ENCODE assay signal across 18 mouse cellular contexts in the genomic region with DNA sequence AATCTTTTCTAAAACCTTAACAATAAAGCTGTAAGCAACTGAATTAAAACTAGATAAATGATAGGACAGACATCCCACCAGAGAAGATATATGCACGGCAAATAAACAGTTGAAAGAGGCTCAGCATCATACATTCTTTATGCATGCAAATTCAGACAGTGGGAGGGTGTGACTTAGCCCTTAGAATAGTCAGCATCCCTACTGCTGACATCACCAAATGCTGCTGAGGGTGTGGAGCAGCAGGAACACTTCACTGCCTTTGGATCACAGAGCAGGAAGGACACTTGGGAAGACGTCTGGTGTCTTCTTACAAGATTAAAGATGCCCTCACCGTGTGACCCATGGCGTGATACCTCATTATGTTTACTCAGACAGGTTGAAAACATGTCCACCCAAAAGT. TPM values are rescaled to one million over a fixed set of nuclear protein-coding genes. Genes with fewer than 3 reads are reported as not detected.
A peak's percentile ranks its signal among the peaks of the same experiment; 100 is the strongest.
DNase-seq lines count a peak whose midpoint lies in the region.
"Had no signal": no experiment of that assay in that cellular context is flagged by ENCODE, and none has a peak within 500 bp of the region (broad histone marks: within the 10 kb centered on the region; RNA-seq: fewer than 3 reads in every experiment).

No protein-coding gene starts in this region.

- DNase-seq in left cerebral cortex, adult 18-20 months (ENCODE audit: low spot score in 2 of 2) = peak; percentile 19 to 27
- no peak for DNase-seq in left cerebral cortex, postnatal 10 days (ENCODE audit: extremely low spot score in 1 of 2, low spot score in 2 of 2)
- DNase-seq in right cerebral cortex, adult 2 months (ENCODE audit: low spot score in 2 of 2) = peak; percentile 9 to 23
- no peak for DNase-seq in right cerebral cortex, postnatal 10 days (ENCODE audit: low spot score in 2 of 2)
- peak; percentile 29 for DNase-seq in telencephalon, adult 2 months (ENCODE audit: low read depth, low spot score)
- no peak for DNase-seq in layer of hippocampus, postnatal 10 days (ENCODE audit: low spot score in 2 of 2)
- DNase-seq: adrenal gland, adult 2 months; adrenal gland, postnatal 14 days; cerebellum, adult 11-12 months; cerebellum, adult 9-10 months; cerebellum, postnatal 14 days; gastrocnemius, postnatal 10 days; gastrocnemius, postnatal 36 days; heart, adult 2 months; heart, postnatal 14 days; heart, postnatal 4 days had no signal

- intact Hi-C loops in left cerebral cortex, postnatal 10 days (cut with DNase I) = no loop called here

RNA-seq across cellular contexts. Expression of a gene that starts 48.4 kb away (rescaled TPM):
- not detected for total RNA-seq in left cerebral cortex, adult 18-20 months (2021)
- total RNA-seq in left cerebral cortex, postnatal 10 days (2021) = not detected
- not detected for total RNA-seq in layer of hippocampus, postnatal 10 days (2021)
- total RNA-seq: adrenal gland, adult 2 months; adrenal gland, postnatal 14 days; granulocyte monocyte progenitor cell, adult 5-6 weeks; heart, adult 2 months; heart, postnatal 14 days; heart, postnatal 4 days; MEL had no signal

Comparison
In these comparisons a context has a peak if more than half of its experiments do, and no peak if none do; other contexts are left out.
1. DNase-seq: peak in left cerebral cortex, adult 18-20 months (2 of 2), right cerebral cortex, adult 2 months (2 of 2) and telencephalon, adult 2 months (single experiment); none in left cerebral cortex, postnatal 10 days (0 of 2), right cerebral cortex, postnatal 10 days (0 of 2) and layer of hippocampus, postnatal 10 days (0 of 2).